Mouse (Mus musculus): ENCODE data around the gene Cdkal1. TPM values are rescaled to one million over a fixed set of nuclear protein-coding genes. Genes with fewer than 3 reads are reported as not detected.
A peak's percentile ranks its signal among the peaks of the same experiment; 100 is the strongest.

Gene Cdkal1
- total RNA-seq, 2 experiments from 2014 or later, result 21.3 to 34.2 TPM

DNA sequence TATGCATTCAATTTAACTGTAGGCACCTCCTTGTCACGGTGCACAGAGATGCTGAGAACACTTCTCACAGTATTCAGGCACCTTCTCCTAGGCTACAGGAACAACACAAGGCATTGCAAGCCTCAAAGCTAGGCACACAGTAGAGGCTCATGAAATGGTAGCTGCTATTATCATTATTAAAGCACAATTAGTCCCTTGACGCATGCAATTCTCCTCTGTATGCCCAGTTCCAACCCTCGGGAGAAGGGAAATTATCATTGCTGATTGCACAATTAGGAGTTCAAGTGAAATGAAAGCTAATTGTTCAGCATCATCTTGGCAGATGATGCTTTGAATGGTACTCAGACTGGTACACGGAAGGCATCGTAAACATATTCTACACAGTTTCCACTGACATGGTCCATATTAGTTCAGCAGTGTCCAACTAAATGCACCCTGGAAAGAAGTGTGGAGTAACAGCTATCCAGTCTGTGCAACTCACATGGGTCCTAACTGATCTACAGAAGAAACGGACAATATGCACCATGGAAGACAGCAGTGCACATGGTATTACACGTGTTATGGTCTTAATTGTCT lies 506.0 kb downstream of the Cdkal1 start:
- no peak for DNase-seq

DNA sequence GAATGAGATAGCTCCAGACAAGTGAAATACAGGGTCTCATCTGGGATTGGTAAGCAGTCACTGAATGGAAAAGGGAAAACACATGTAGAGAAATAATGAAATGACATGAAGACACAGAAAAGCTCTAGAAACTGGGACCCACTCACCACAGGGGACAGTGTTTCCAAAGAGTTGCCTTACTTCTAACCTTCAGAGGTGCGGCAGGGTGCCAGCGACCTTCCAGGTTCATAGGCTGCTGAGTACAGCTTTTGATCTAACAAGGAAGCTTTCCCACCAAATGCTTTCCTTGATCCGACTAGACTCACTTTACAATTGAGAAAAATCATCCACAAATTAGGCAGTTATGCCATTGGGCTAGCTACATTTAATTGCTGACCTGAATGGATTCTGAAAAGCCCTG lies 507.1 kb downstream of the Cdkal1 start:
- DNase-seq, result peak; percentile 38

GRCm38 (mm10) chr13:29332640-29333412 lies 522.6 kb downstream of the Cdkal1 start:
- DNase-seq, result no peak

DNA sequence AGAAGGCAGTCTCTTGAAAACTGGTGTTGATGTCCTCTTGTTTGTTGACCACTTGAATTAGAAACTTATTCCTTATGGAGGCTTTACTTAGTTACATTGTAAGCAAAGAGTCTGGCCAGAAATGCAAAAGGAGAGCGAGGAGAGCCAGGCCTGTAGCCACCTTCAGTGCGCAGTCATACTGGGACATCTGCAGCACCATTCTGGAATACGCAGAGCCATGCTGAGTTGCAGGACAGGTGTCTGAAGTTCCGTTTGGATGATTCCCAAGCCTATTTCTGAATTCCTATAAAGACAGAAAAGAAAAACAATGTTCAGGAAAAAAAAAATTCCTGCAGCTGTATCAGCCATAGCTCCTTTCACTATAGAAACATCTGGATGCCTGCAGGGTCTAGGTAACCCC lies 529.5 kb downstream of the Cdkal1 start:
- no peak for DNase-seq

DNA sequence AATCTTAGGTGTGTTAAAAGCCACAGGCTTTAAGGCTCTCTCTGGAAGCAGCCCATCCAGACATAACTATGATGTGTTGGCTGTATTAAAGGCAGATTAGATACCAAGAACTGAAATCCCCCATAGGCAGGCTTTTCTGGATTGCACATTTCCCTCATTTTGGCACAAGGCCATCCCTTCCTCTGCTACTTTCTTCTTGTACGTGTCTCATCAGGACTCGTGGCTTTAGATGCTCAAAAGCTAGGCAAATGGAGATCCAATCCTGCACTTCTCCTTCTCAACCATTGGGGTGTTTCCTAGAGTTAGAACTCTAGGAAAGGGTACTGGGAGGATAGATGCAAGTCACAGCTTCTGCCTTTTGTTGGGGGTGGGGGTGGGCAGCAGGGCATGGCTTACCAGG lies 535.1 kb downstream of the Cdkal1 start:
- no peak for DNase-seq

- DNase-seq, result no peak
Measured at GRCm38 (mm10) chr13:29317703-29318102, 537.8 kb downstream of the Cdkal1 start.

GRCm38 (mm10) chr13:29316271-29316670 lies 539.2 kb downstream of the Cdkal1 start:
- no peak for DNase-seq

DNA sequence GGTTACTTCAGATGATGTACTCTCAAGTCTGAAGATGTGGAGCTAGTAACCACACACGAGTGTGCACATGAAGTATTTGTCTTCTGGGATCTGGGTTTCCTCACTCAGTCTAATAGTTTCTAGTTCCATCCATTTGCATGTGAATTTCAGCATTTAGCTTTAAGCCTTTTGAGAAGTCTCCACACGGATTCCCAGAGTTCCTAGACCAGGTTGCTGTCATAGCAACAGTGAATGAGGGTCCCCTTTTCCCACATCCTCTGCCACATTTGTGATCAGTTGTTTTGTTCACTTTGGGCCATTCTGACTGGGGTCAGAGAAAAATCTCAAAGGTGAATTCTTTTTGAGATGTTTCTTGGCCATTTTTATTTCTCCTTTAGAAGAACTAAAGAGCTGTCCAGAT lies 543.4 kb downstream of the Cdkal1 start:
- no peak for DNase-seq

DNA sequence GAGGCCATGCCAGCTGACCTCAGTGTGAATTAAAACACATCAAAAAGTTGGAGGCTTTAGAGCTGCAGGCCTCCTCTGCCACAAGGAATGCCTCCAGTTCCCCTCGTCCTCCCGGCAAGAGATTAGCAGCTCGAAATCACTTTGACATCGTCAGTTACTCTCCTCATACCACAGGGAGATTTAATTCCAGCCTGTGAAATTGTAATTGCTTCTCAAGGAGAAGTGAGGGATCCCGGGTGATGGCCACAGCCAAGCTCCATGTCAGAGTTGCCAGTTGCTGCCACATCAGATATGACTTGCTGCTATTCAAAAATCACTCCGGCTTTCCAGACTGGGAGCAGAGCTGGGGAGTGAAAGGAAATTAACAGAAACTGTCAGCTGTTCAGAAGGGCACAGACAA lies 548.1 kb downstream of the Cdkal1 start:
- DNase-seq, result no peak

- no peak for DNase-seq
Measured at GRCm38 (mm10) chr13:29292608-29293240, 562.8 kb downstream of the Cdkal1 start.

- no peak for DNase-seq
Measured at GRCm38 (mm10) chr13:29290569-29290968, 564.9 kb downstream of the Cdkal1 start.

- DNase-seq, result no peak
Measured at GRCm38 (mm10) chr13:29285058-29285457, 570.4 kb downstream of the Cdkal1 start.

DNA sequence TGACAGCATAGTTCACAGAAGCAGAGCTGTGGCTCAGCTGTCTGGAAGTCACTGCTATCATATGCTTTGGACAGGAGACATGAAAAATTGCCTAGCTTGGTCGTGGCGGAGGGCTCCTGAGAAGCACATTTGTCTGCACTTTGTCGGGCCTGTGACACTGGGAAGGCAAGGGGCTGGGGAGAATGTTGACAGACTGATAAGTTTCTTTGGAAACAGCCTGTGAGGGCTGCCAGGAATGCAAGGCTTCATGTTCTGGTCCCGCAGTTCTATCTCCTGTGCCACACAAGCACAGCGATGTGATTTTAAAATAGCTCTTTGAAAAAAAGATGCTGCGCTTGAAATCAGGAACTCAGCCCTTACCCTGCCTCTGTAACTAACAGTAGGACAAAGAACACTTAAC lies 573.9 kb downstream of the Cdkal1 start:
- DNase-seq, result no peak

DNA sequence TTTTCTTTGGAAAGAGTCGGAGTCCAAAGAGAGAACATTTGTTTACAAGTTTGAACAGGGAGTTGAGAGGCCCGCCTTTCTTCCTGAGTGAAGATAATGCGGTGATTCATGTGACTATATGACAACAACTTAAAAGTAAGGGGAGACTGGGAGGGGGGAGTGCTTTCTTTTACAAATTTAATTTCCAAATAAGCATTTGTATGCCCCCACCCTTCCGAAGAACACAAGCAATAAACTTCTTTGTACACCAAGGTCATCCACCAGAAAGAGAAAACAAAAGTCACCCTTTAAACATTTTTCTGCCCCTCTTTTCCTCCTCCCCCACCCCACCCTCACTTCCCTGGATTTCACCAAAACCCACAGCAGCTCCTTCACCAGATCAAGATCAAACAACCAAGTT lies 577.3 kb downstream of the Cdkal1 start:
- no peak for DNase-seq

- DNase-seq, result no peak
Measured at GRCm38 (mm10) chr13:29274296-29274695, 581.2 kb downstream of the Cdkal1 start.

DNA sequence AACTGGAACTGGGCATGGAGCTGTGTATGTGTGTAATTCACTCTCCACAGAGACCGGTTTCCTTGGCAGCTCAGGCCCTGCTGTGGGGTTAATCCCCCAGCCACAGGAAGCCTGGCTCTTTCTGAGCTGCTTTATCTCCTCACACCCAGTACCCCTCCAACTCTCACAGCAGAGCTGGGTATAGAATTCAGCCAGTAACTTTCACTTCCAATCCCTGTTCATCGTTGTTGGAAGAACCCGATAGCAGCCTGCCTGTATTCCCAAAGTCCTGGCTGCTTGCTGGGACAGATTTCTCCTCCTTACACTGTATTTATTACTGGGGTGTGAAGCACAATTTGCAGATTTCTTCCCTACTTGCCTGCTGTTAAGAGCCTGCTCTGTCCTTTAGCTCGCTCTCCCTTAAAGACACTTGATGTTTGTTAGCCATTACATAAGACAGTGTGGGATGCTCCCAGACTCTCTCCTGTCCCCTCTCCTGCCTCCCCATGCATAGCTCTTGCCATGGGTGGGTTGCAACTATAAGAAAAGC lies 581.7 kb downstream of the Cdkal1 start:
- peak; percentile 10 for DNase-seq

GRCm38 (mm10) chr13:29271451-29271850 lies 584.0 kb downstream of the Cdkal1 start:
- no peak for DNase-seq

DNA sequence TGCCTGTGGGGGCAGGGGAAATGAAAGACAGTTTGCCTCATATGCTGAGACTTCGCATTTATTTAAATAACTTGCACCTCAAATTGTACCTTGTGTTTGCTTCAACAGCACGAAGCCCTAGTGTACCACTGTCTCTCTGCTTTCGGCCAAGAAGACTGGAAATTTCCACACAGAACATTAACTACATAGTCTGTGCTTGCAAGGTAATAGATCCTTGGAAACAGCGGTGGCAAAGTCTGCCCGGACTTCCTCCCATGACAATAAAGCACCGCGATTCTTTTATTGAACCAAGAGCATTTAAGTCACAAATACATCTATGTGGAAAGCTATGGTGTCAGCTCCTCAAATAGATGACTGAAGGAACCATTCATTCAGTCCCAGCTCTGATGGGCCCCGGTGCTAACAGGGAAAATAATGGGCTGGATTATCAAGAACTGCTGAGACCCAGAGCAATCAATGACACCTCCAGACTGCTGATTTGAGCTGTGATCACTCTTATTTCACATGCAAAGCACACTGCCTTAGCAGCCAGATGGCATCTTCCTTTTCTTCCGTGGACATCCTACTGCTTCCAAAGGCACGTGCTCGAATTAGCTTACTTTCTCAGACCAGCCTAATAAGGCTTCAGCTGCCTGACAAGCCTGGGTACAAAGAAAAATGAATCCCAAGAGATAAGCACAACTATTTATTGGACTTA lies 591.3 kb downstream of the Cdkal1 start:
- no peak for DNase-seq

DNA sequence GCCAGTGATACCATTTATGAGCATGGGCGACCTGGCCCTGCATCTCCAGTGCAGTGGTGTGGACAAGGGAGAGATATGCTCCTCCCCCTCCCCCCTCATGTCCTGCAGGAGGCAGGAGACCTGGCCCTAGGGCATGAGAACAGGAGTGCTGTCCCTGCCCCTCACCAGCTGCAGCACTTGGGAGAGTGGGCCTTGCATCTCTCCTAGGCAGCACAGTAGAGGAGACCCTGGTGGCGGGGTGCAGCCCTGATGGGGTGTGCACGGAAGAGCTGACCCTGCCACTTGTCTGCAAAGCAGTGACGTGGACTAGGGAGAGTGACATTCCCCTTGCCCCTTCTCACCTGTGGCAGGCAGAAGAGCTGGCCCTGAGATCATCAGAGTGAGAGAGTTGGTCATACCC lies 593.3 kb downstream of the Cdkal1 start:
- DNase-seq, result no peak

- DNase-seq, result peak; percentile 31
Measured at GRCm38 (mm10) chr13:29248535-29248934, 606.9 kb downstream of the Cdkal1 start.

DNA sequence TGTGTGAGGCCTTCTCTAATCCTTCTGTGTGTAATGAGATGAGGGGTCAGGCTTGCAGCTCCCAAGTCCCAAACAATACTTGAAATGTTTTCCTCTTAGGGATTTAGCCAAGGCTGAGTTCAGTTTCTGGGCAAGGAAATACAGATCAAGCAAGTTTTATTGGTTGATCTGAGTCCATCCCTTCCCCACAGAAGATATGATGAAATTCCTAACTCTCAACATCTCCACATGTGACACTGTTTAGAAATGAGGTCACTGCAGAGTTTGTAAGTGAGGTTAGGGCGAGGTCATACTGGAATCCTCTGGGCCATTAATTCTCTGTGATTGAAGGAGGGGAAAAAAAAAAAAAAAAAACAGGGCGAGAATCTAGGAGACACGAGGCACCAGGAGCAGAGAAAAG lies 607.7 kb downstream of the Cdkal1 start:
- no peak for DNase-seq

GRCm38 (mm10) chr13:29235065-29235464 lies 620.4 kb downstream of the Cdkal1 start:
- DNase-seq, result no peak

DNA sequence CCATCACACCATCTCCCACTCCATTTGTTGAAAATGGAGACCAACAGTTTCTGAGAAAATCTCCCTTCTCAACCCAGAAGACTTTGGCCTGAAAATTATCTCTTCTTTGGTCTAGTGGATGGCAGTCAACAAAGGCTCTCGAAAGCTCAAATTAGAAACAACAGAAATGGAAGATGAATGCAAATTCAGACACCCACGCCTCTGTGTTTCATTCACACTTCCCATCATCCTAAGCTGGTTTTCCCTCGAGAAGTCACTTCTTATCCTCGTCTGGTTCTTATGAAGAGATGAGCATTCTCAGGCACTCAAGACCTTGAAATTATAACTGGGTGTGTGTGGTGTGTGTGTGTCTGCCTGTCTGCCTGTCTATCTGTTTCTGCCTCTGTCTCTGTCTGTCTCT lies 621.0 kb downstream of the Cdkal1 start:
- no peak for DNase-seq

All from adrenal gland, postnatal 10 days (tissue).